Mouse (Mus musculus): ENCODE measurements around the gene P2ry13. TPM values are rescaled to one million over a fixed set of nuclear protein-coding genes. Genes with fewer than 3 reads are reported as not detected.

The P2ry13 gene
- total and polyA plus RNA-seq, 2 experiments from 2014 or later: 0.53 TPM; not detected in 1

GRCm38 (mm10) chr3:59194938-59195337 lies 15.7 kb downstream of the P2ry13 start, which contains the start of gene Gpr87:
TSS of gene Gpr87 (minus strand) at chr3:59195104.
- Histone ChIP-seq H3K27ac (ENCODE audit: low read depth) (no peak within 1 kb of the TSS), H3K36me3 (replicated peaks; ENCODE audit: control insufficient read depth, insufficient read depth, low read length) (no peaks in the 10 kb centered on the region), H3K4me3 (ENCODE audit: low read depth, low read length) (no peak within 1 kb of the TSS), H3K9ac (replicated peaks; ENCODE audit: low read depth, low read length) (no peak within 1 kb of the TSS), H3K9me3 (replicated peaks; ENCODE audit: control insufficient read depth, low read length) (no peaks in the 10 kb centered on the region), H3K4me2 (ENCODE audit: low read depth, low read length) (no peak within 1 kb of the TSS), H3K4me1 (ENCODE audit: control insufficient read depth, insufficient read depth) (no peaks in the 10 kb centered on the region), H3K27me3 (ENCODE audit: control insufficient read depth, insufficient read depth, low read length) (no peaks in the 10 kb centered on the region)
- no peak for ATAC-seq (ENCODE audit: insufficient read depth, low read depth)
- TF ChIP-seq EP300 (IDR thresholded peaks at IDR 0.05; ENCODE audit: low read depth) (no peak), CTCF (IDR thresholded peaks at IDR 0.05; ENCODE audit: low read depth) (no peak)
- DNase-seq (ENCODE audit: low spot score): no peak
- WGBS: 82% methylated on average over 7 of the region's 7 CpGs

GRCm38 (mm10) chr3:59194099-59194498 lies 16.6 kb downstream of the P2ry13 start:
- no peak overlapping the region for H3K27ac ChIP-seq (ENCODE audit: low read depth)
- H3K27me3 ChIP-seq (ENCODE audit: control insufficient read depth, insufficient read depth, low read length): no peaks in the 10 kb centered on the region
- DNase-seq (ENCODE audit: low spot score) (no peak), ATAC-seq (ENCODE audit: insufficient read depth, low read depth) (no peak)
- H3K36me3 ChIP-seq (replicated peaks; ENCODE audit: control insufficient read depth, insufficient read depth, low read length): no peaks in the 10 kb centered on the region
- 92% methylated on average over 7 of the region's 7 CpGs for WGBS
- H3K4me1 ChIP-seq (ENCODE audit: control insufficient read depth, insufficient read depth): no peaks in the 10 kb centered on the region
- TF ChIP-seq EP300 (IDR thresholded peaks at IDR 0.05; ENCODE audit: low read depth) (no peak), CTCF (IDR thresholded peaks at IDR 0.05; ENCODE audit: low read depth) (no peak)
- H3K9ac ChIP-seq (replicated peaks; ENCODE audit: low read depth, low read length): no peak overlapping the region
- H3K9me3 ChIP-seq (replicated peaks; ENCODE audit: control insufficient read depth, low read length): no peaks in the 10 kb centered on the region
- H3K4me2 ChIP-seq (ENCODE audit: low read depth, low read length): no peak overlapping the region
- no peak overlapping the region for H3K4me3 ChIP-seq (ENCODE audit: low read depth, low read length)

- H3K27me3 ChIP-seq (ENCODE audit: control insufficient read depth, insufficient read depth, low read length): no peaks in the 10 kb centered on the region
- no peak for DNase-seq (ENCODE audit: low spot score)
- no peak overlapping the region for H3K9ac ChIP-seq (replicated peaks; ENCODE audit: low read depth, low read length)
- TF ChIP-seq CTCF (IDR thresholded peaks at IDR 0.05; ENCODE audit: low read depth) (no peak), EP300 (IDR thresholded peaks at IDR 0.05; ENCODE audit: low read depth) (no peak)
- no peak overlapping the region for H3K4me2 ChIP-seq (ENCODE audit: low read depth, low read length)
- no peaks in the 10 kb centered on the region for H3K36me3 ChIP-seq (replicated peaks; ENCODE audit: control insufficient read depth, insufficient read depth, low read length)
- H3K4me1 ChIP-seq (ENCODE audit: control insufficient read depth, insufficient read depth): no peaks in the 10 kb centered on the region
- WGBS: 92% methylated on average over 6 of the region's 6 CpGs
- no peak for ATAC-seq (ENCODE audit: insufficient read depth, low read depth)
- H3K4me3 ChIP-seq (ENCODE audit: low read depth, low read length): no peak overlapping the region
- no peaks in the 10 kb centered on the region for H3K9me3 ChIP-seq (replicated peaks; ENCODE audit: control insufficient read depth, low read length)
- no peak overlapping the region for H3K27ac ChIP-seq (ENCODE audit: low read depth)
Measured at GRCm38 (mm10) chr3:59191674-59192073, 19.0 kb downstream of the P2ry13 start.

- DNase-seq (ENCODE audit: low spot score) (no peak), ATAC-seq (ENCODE audit: insufficient read depth, low read depth) (no peak)
- Histone ChIP-seq H3K9me3 (replicated peaks; ENCODE audit: control insufficient read depth, low read length) (no peaks in the 10 kb centered on the region), H3K4me2 (ENCODE audit: low read depth, low read length) (no peak overlapping the region), H3K9ac (replicated peaks; ENCODE audit: low read depth, low read length) (no peak overlapping the region), H3K4me3 (ENCODE audit: low read depth, low read length) (no peak overlapping the region), H3K27ac (ENCODE audit: low read depth) (no peak overlapping the region), H3K27me3 (ENCODE audit: control insufficient read depth, insufficient read depth, low read length) (no peaks in the 10 kb centered on the region), H3K36me3 (replicated peaks; ENCODE audit: control insufficient read depth, insufficient read depth, low read length) (no peaks in the 10 kb centered on the region), H3K4me1 (ENCODE audit: control insufficient read depth, insufficient read depth) (no peaks in the 10 kb centered on the region)
- TF ChIP-seq CTCF (IDR thresholded peaks at IDR 0.05; ENCODE audit: low read depth): no peak
- TF ChIP-seq EP300 (IDR thresholded peaks at IDR 0.05; ENCODE audit: low read depth): no peak
- WGBS: 59% methylated on average over 4 of the region's 4 CpGs
Measured at GRCm38 (mm10) chr3:59187336-59187735, 23.3 kb downstream of the P2ry13 start.

- Histone ChIP-seq H3K9ac (replicated peaks; ENCODE audit: low read depth, low read length) (no peak overlapping the region), H3K4me1 (ENCODE audit: control insufficient read depth, insufficient read depth) (no peaks in the 10 kb centered on the region), H3K4me3 (ENCODE audit: low read depth, low read length) (no peak overlapping the region), H3K27me3 (ENCODE audit: control insufficient read depth, insufficient read depth, low read length) (no peaks in the 10 kb centered on the region), H3K36me3 (replicated peaks; ENCODE audit: control insufficient read depth, insufficient read depth, low read length) (no peaks in the 10 kb centered on the region), H3K9me3 (replicated peaks; ENCODE audit: control insufficient read depth, low read length) (no peaks in the 10 kb centered on the region), H3K4me2 (ENCODE audit: low read depth, low read length) (no peak overlapping the region), H3K27ac (ENCODE audit: low read depth) (no peak overlapping the region)
- TF ChIP-seq EP300 (IDR thresholded peaks at IDR 0.05; ENCODE audit: low read depth) (no peak), CTCF (IDR thresholded peaks at IDR 0.05; ENCODE audit: low read depth) (no peak)
- no peak for DNase-seq (ENCODE audit: low spot score)
- no peak for ATAC-seq (ENCODE audit: insufficient read depth, low read depth)
- WGBS: 65% methylated on average over 4 of the region's 4 CpGs
Measured at GRCm38 (mm10) chr3:59185662-59186061, 25.0 kb downstream of the P2ry13 start.

GRCm38 (mm10) chr3:59182129-59182528 lies 28.6 kb downstream of the P2ry13 start:
- Histone ChIP-seq H3K4me2 (ENCODE audit: low read depth, low read length) (no peak overlapping the region), H3K4me1 (ENCODE audit: control insufficient read depth, insufficient read depth) (0 out of 2 replicates have a peak, but pooled peaks cover 7% of the 10 kb centered on the region), H3K36me3 (replicated peaks; ENCODE audit: control insufficient read depth, insufficient read depth, low read length) (no peaks in the 10 kb centered on the region), H3K27ac (ENCODE audit: low read depth) (no peak overlapping the region), H3K27me3 (ENCODE audit: control insufficient read depth, insufficient read depth, low read length) (no peaks in the 10 kb centered on the region), H3K4me3 (ENCODE audit: low read depth, low read length) (no peak overlapping the region), H3K9ac (replicated peaks; ENCODE audit: low read depth, low read length) (no peak overlapping the region), H3K9me3 (replicated peaks; ENCODE audit: control insufficient read depth, low read length) (no peaks in the 10 kb centered on the region)
- TF ChIP-seq EP300 (IDR thresholded peaks at IDR 0.05; ENCODE audit: low read depth) (no peak), CTCF (IDR thresholded peaks at IDR 0.05; ENCODE audit: low read depth) (no peak)
- no peak for ATAC-seq (ENCODE audit: insufficient read depth, low read depth)
- DNase-seq (ENCODE audit: low spot score): no peak

Measured in heart, postnatal 0 days (tissue).